Mouse (Mus musculus): Measurements from ENCODE around the gene Lce1f. TPM values are rescaled to one million over a fixed set of nuclear protein-coding genes. Genes with fewer than 3 reads are reported as not detected.
"Not testable (repeated sequence)": the region's sequence is repeated elsewhere in the genome, so short reads cannot be mapped to it uniquely, and the experiment has no call there.

The Lce1f gene
- not detected in 2 replicates for polyA plus RNA-seq (2015; fragmentation: Nextera tagmentation; extraction: Ambion mirVana)

DNA sequence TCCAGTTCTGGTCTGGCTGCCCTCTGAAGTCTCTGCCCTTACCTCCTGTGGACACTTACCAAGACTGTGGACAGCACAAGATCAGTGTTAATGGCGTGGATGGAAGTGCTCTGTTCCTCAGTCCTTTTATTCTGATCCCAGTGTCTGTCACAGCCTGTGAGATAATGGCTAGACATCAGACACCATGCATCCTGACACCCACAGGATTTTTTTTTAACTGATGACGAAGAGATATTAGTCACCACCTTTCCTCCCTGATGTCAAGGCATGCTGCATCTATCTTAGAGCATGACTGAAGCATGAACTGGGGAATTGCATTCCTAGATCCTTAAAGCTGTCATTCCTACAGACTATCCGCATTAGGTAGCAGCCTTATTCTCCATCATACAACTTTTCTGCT, at the start of gene Lce1f:
Gene Lce1f (minus strand): TSS at position 101 of the 400 bp plus-strand sequence.
- no peaks in the 10 kb centered on the region for H3K36me3 ChIP-seq
- no peaks in the 10 kb centered on the region for H3K27me3 ChIP-seq
- no peaks in the 10 kb centered on the region for H3K9me3 ChIP-seq
- 80% methylated on average over 3 of the region's 3 CpGs for WGBS
- no peak within 1 kb of the TSS for H3K4me2 ChIP-seq
- H3K9ac ChIP-seq: no peak within 1 kb of the TSS
- H3K27ac ChIP-seq (replicated peaks): no peak within 1 kb of the TSS
- ATAC-seq (ENCODE audit: low read depth): no peak
- no peaks in the 10 kb centered on the region for H3K4me1 ChIP-seq (replicated peaks)
- H3K4me3 ChIP-seq: no peak within 1 kb of the TSS

DNA sequence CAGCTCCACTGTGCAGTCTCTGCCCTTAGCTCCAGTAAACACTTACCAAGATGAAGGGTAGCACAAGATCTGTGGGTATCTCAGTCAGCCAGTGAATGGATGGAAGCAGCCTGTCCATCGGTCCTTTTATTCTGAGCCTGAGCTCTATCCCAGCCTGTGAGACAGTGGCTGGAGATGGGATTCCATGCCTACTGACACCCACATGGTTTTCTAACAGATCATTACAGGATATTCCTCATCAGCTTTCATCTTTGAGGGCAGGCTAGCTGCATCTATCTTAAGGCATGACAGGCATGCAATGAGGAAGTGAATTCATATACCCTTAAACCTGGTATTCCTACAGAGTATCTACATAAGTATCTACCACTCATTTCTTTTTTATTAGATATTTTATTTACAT, 44.8 kb upstream of the Lce1f start, which contains the start of gene Lce1h:
Gene Lce1h (minus strand): TSS at position 101 of the 400 bp plus-strand sequence.
- no peaks in the 10 kb centered on the region for H3K4me1 ChIP-seq (replicated peaks)

GRCm38 (mm10) chr3:92753197-92753596, 33.0 kb upstream of the Lce1f start:
- no peak overlapping the region for H3K9ac ChIP-seq
- WGBS: 52% methylated on average over 3 of the region's 3 CpGs
- no peak overlapping the region for H3K4me2 ChIP-seq
- no peak overlapping the region for H3K4me3 ChIP-seq
- no peak overlapping the region for H3K27ac ChIP-seq (replicated peaks)
- H3K4me1 ChIP-seq (replicated peaks): no peaks in the 10 kb centered on the region
- no peaks in the 10 kb centered on the region for H3K27me3 ChIP-seq
- no peaks in the 10 kb centered on the region for H3K9me3 ChIP-seq
- H3K36me3 ChIP-seq: no peaks in the 10 kb centered on the region
- ATAC-seq (ENCODE audit: low read depth): no peak

More for the DNA sequence above, 44.8 kb upstream of the Lce1f start, which contains the start of gene Lce1h:
- no peak within 1 kb of the TSS for H3K4me3 ChIP-seq
- no peaks in the 10 kb centered on the region for H3K27me3 ChIP-seq
- no peak within 1 kb of the TSS for H3K4me2 ChIP-seq
- ATAC-seq (ENCODE audit: low read depth): no peak
- 88% methylated on average over 1 of the region's 1 CpGs for WGBS
- H3K9me3 ChIP-seq: no peaks in the 10 kb centered on the region
- H3K36me3 ChIP-seq: no peaks in the 10 kb centered on the region
- no peak within 1 kb of the TSS for H3K27ac ChIP-seq (replicated peaks)
- H3K9ac ChIP-seq: no peak within 1 kb of the TSS

DNA sequence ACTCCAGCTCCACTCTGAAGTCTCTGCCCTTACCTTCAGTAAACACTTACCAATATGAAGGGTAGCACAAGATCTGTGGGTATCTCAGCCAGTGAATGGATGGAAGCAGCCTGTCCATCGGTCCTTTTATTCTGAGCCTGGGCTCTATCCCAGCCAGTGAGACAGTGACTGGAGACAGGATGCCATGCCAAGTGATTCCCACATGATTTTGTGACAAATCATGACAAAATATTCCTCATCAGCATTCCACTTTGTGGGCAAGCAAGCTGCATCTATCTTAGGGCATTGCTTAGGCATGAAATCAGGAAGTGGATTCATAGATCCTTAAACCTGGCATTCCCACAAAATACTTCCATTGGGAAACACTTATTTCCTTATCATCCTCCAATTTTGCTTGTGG, 32.1 kb upstream of the Lce1f start, which contains the start of gene Lce1g:
Gene Lce1g (minus strand): TSS at position 101 of the 400 bp plus-strand sequence.
- 94% methylated on average over 1 of the region's 1 CpGs for WGBS
- Histone ChIP-seq H3K27me3 (no peaks in the 10 kb centered on the region), H3K9ac (no peak within 1 kb of the TSS), H3K27ac (replicated peaks) (no peak within 1 kb of the TSS), H3K4me1 (replicated peaks) (no peaks in the 10 kb centered on the region), H3K4me3 (no peak within 1 kb of the TSS), H3K4me2 (no peak within 1 kb of the TSS), H3K36me3 (no peaks in the 10 kb centered on the region), H3K9me3 (no peaks in the 10 kb centered on the region)
- no peak for ATAC-seq (ENCODE audit: low read depth)

DNA sequence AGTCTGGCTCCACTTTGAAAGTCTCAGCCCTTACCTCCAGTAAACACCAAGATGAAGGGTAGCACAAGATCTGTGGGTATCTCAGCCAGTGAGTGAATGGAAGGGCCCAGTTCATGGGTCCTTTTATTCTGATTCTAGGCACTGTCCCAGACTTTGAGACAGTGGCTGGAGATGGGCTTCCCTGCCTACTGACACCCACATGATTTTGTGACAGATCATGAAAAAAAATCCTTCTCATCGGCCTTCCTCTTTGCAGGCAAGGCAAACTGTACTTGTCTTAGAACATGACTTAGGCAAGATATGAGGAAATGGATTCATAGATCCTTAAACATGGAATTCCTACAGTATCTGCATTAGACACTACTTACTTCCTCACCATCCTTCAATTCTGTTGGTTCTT, 18.8 kb upstream of the Lce1f start, which contains the start of gene Gm38119:
Gene Gm38119 (minus strand): TSS at position 101 of the 400 bp plus-strand sequence.
- ATAC-seq (ENCODE audit: low read depth): no peak
- no peak within 1 kb of the TSS for H3K4me2 ChIP-seq
- 78% methylated on average over 1 of the region's 1 CpGs for WGBS
- no peaks in the 10 kb centered on the region for H3K9me3 ChIP-seq
- H3K27ac ChIP-seq (replicated peaks): no peak within 1 kb of the TSS
- no peaks in the 10 kb centered on the region for H3K27me3 ChIP-seq
- H3K4me3 ChIP-seq: no peak within 1 kb of the TSS
- H3K36me3 ChIP-seq: no peaks in the 10 kb centered on the region
- no peak within 1 kb of the TSS for H3K9ac ChIP-seq
- H3K4me1 ChIP-seq (replicated peaks): no peaks in the 10 kb centered on the region

- Histone ChIP-seq H3K27ac (replicated peaks) (no peak overlapping the region), H3K9me3 (no peaks in the 10 kb centered on the region), H3K36me3 (no peaks in the 10 kb centered on the region), H3K4me2 (no peak overlapping the region), H3K4me1 (replicated peaks) (no peaks in the 10 kb centered on the region), H3K9ac (no peak overlapping the region), H3K27me3 (no peaks in the 10 kb centered on the region), H3K4me3 (no peak overlapping the region)
- no peak for ATAC-seq (ENCODE audit: low read depth)
- 90% methylated on average over 5 of the region's 5 CpGs for WGBS
These were observed 2.5 kb upstream of the Lce1f start for GRCm38 (mm10) chr3:92722631-92723030.

GRCm38 (mm10) chr3:92715122-92715521, 5.0 kb downstream of the Lce1f start:
- no peak overlapping the region for H3K4me2 ChIP-seq
- no peak overlapping the region for H3K27ac ChIP-seq (replicated peaks)
- H3K9me3 ChIP-seq: no peaks in the 10 kb centered on the region
- H3K9ac ChIP-seq: no peak overlapping the region
- H3K4me3 ChIP-seq: no peak overlapping the region
- no peak for ATAC-seq (ENCODE audit: low read depth)
- no peaks in the 10 kb centered on the region for H3K36me3 ChIP-seq
- H3K4me1 ChIP-seq (replicated peaks): no peaks in the 10 kb centered on the region
- H3K27me3 ChIP-seq: no peaks in the 10 kb centered on the region

DNA sequence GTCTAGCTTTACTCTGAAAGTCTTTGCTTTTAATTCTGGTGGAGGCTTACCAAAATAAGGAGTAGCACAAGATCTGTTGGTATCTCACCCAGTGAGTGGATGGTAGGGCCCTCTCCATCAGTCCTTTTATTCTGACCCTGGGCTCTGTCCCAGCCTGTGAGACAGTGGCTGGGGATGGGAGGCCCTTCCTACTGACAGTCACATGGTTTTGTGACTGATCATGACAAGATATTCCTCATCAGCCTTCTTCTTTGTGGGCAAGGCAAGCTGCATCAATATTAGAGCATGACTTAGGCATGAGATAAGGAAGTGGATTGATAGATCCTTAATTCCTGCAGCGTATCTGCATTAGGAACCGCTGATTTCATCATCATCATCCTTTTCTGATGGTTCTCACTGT, 11.2 kb downstream of the Lce1f start, which contains the start of gene Lce1e:
Gene Lce1e (minus strand): TSS at position 101 of the 400 bp plus-strand sequence.
- H3K9me3 ChIP-seq: no peaks in the 10 kb centered on the region
- H3K4me1 ChIP-seq (replicated peaks): no peaks in the 10 kb centered on the region
- H3K4me2 ChIP-seq: no peak within 1 kb of the TSS
- H3K36me3 ChIP-seq: no peaks in the 10 kb centered on the region
- no peak within 1 kb of the TSS for H3K4me3 ChIP-seq
- no peak for ATAC-seq (ENCODE audit: low read depth)
- H3K27ac ChIP-seq (replicated peaks): no peak within 1 kb of the TSS
- WGBS: 88% methylated on average over 2 of the region's 2 CpGs
- H3K27me3 ChIP-seq: no peaks in the 10 kb centered on the region
- no peak within 1 kb of the TSS for H3K9ac ChIP-seq

- Histone ChIP-seq H3K4me3 (no peak overlapping the region), H3K9me3 (no peaks in the 10 kb centered on the region), H3K4me2 (no peak overlapping the region), H3K36me3 (no peaks in the 10 kb centered on the region), H3K27me3 (no peaks in the 10 kb centered on the region), H3K4me1 (replicated peaks) (no peaks in the 10 kb centered on the region), H3K9ac (no peak overlapping the region), H3K27ac (replicated peaks) (no peak overlapping the region)
- ATAC-seq (ENCODE audit: low read depth): no peak
- WGBS: 23% methylated on average over 1 of the region's 1 CpGs
These were observed 25.5 kb downstream of the Lce1f start for GRCm38 (mm10) chr3:92694613-92695012.

GRCm38 (mm10) chr3:92691688-92692087, 28.5 kb downstream of the Lce1f start:
- no peak overlapping the region for H3K4me3 ChIP-seq
- no peak overlapping the region for H3K27ac ChIP-seq (replicated peaks)
- no peaks in the 10 kb centered on the region for H3K9me3 ChIP-seq
- H3K27me3 ChIP-seq: no peaks in the 10 kb centered on the region
- no peak overlapping the region for H3K9ac ChIP-seq
- no peaks in the 10 kb centered on the region for H3K36me3 ChIP-seq
- no peak overlapping the region for H3K4me2 ChIP-seq
- no peak for ATAC-seq (ENCODE audit: low read depth)
- H3K4me1 ChIP-seq (replicated peaks): no peaks in the 10 kb centered on the region

DNA sequence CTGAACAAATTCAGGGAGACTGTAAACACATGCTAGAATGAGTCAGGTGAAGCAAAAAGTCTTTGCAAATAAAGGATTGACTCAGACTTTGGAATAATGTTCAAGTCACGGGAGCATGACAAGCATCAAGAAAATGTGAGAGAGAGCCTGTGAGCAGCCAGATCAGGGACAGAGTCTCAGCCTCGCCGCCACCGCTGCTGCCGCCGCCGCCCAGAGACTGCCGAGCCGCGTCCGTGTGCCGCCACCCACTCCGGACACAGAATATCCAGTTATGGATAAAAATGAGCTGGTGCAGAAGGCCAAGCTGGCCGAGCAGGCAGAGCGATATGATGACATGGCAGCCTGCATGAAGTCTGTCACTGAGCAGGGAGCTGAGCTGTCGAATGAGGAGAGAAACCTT, 31.0 kb downstream of the Lce1f start:
- H3K9ac ChIP-seq; H3K4me1 ChIP-seq (replicated peaks); ATAC-seq (ENCODE audit: low read depth); H3K36me3 ChIP-seq; H3K4me3 ChIP-seq; H3K27me3 ChIP-seq; H3K9me3 ChIP-seq; H3K27ac ChIP-seq (replicated peaks); H3K4me2 ChIP-seq: not testable (repeated sequence)
- 83% methylated on average over 16 of the region's 16 CpGs for WGBS

DNA sequence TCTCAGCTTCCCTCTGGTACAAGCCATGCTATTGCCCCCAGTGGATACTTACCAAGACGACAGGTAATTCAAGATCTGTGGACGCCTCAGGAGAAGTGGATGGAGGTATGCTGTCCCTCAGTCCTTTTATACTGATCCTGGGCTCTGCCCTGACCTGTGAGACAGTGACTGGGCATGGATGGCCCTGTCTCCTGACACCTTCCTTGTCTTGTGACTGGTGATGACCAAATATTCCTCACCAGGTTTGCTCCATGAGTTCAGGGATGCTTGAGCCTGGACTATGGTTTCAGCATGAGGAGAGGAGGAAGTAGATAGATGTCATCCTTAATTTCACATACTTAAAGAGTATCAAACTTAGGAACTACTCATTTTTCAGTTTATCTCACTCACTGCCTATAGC, 33.0 kb downstream of the Lce1f start, which contains the start of gene Lce1d:
Gene Lce1d (minus strand): TSS at position 101 of the 400 bp plus-strand sequence.
- H3K27ac ChIP-seq (replicated peaks): no peak within 1 kb of the TSS
- ATAC-seq (ENCODE audit: low read depth): no peak
- no peaks in the 10 kb centered on the region for H3K9me3 ChIP-seq
- 60% methylated on average over 2 of the region's 2 CpGs for WGBS
- H3K4me2 ChIP-seq: no peak within 1 kb of the TSS
- H3K4me3 ChIP-seq: no peak within 1 kb of the TSS
- no peaks in the 10 kb centered on the region for H3K36me3 ChIP-seq
- no peaks in the 10 kb centered on the region for H3K4me1 ChIP-seq (replicated peaks)
- H3K27me3 ChIP-seq: no peaks in the 10 kb centered on the region
- no peak within 1 kb of the TSS for H3K9ac ChIP-seq

DNA sequence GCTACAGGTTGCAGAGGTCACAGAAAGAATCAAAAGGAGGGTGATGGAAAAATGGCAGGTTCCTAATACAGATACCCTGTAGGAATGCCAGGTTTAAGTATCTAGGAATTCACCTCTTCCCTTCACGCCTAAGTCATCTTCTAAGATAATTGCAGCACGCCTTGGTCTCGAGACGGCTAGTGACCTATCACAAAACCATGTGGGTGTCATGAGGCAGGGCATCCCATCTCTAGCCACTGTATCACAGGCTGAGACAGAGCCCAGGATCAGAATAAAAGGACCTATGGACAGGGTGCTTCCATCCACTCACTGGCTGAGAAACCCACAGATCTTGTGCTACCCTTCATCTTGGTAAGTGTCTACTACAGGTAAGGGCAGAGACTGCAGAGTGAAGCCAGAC, 41.2 kb downstream of the Lce1f start, which contains the start of gene Lce1c:
Gene Lce1c (plus strand): TSS at position 301 of the 400 bp plus-strand sequence.
- WGBS: 88% methylated on average over 4 of the region's 4 CpGs
- no peak within 1 kb of the TSS for H3K4me2 ChIP-seq
- H3K9me3 ChIP-seq: no peaks in the 10 kb centered on the region
- no peak for ATAC-seq (ENCODE audit: low read depth)
- H3K4me1 ChIP-seq (replicated peaks): no peaks in the 10 kb centered on the region
- no peaks in the 10 kb centered on the region for H3K36me3 ChIP-seq
- H3K27ac ChIP-seq (replicated peaks): no peak within 1 kb of the TSS
- H3K9ac ChIP-seq: no peak within 1 kb of the TSS
- no peaks in the 10 kb centered on the region for H3K27me3 ChIP-seq
- no peak within 1 kb of the TSS for H3K4me3 ChIP-seq
